12 mouse cellular contexts compared by ENCODE assay signal in genomic region chr4:137134553-137134952, GRCm38 (mm10).
"Had no signal": no experiment of that assay in that cellular context is flagged by ENCODE, and none has a peak within 500 bp of the region (broad histone marks: within the 10 kb centered on the region; RNA-seq: fewer than 3 reads in every experiment).

No protein-coding gene starts in this region.

- H3K27ac ChIP-seq: left cerebral cortex, adult 2 months; limb, embryonic 10.5 days; liver, embryonic 15.5 days; neural tube, embryonic 12.5 days had no signal

- H3K36me3 ChIP-seq: limb, embryonic 10.5 days; liver, embryonic 15.5 days; midbrain, embryonic 10.5 days; neural tube, embryonic 12.5 days had no signal

- H3K9ac ChIP-seq: liver, embryonic 15.5 days; lung, embryonic 14.5 days; neural tube, embryonic 12.5 days had no signal

- H3K4me2 ChIP-seq: liver, embryonic 11.5 days; liver, embryonic 15.5 days; lung, embryonic 14.5 days; neural tube, embryonic 12.5 days had no signal

- DNase-seq: kidney, adult 8-10 months; midbrain, embryonic 14.5 days; right cerebral cortex, postnatal 14 days; thymus, postnatal 36 days had no signal

- H3K4me3 ChIP-seq: left cerebral cortex, adult 2 months; limb, embryonic 10.5 days; liver, embryonic 15.5 days; midbrain, embryonic 10.5 days; myocyte; neural tube, embryonic 12.5 days had no signal

- H3K4me1 ChIP-seq: liver, embryonic 15.5 days had no signal

- H3K9me3 ChIP-seq: limb, embryonic 10.5 days; liver, embryonic 15.5 days; midbrain, embryonic 10.5 days; neural tube, embryonic 12.5 days had no signal
